Mouse (Mus musculus) heart, adult 11 months (tissue): Measurements from ENCODE around the gene Eif2ak4.

Experiments
- DNase-seq: peaks from one replicate; pipeline ENCODE4 v3.0.0; 2022

Eif2ak4 gene

GRCm38 (mm10) chr2:118405568-118405967, 17.1 kb downstream of the Eif2ak4 start:
- peak; percentile 57 for DNase-seq

GRCm38 (mm10) chr2:118406811-118407210, 18.4 kb downstream of the Eif2ak4 start:
- DNase-seq: peak; percentile 53

GRCm38 (mm10) chr2:118408336-118408895, 20.0 kb downstream of the Eif2ak4 start:
- DNase-seq: peak; percentile 68

GRCm38 (mm10) chr2:118412821-118413220, 24.4 kb downstream of the Eif2ak4 start:
- peak; percentile 71 for DNase-seq

GRCm38 (mm10) chr2:118415601-118416355, 27.4 kb downstream of the Eif2ak4 start:
- peak; percentile 56 for DNase-seq

- DNase-seq: no peak
Measured at GRCm38 (mm10) chr2:118418076-118418475, 29.7 kb downstream of the Eif2ak4 start.

- no peak for DNase-seq
Measured at GRCm38 (mm10) chr2:118421951-118422350, 33.5 kb downstream of the Eif2ak4 start.

GRCm38 (mm10) chr2:118422385-118422784, 34.0 kb downstream of the Eif2ak4 start:
- peak; percentile 95 for DNase-seq

- DNase-seq: peak; percentile 49
Measured at GRCm38 (mm10) chr2:118428296-118428695, 39.9 kb downstream of the Eif2ak4 start.

GRCm38 (mm10) chr2:118429297-118429696, 40.9 kb downstream of the Eif2ak4 start:
- peak; percentile 29 for DNase-seq

- DNase-seq: no peak
Measured at GRCm38 (mm10) chr2:118430630-118431029, 42.2 kb downstream of the Eif2ak4 start.

GRCm38 (mm10) chr2:118431589-118431988, 43.2 kb downstream of the Eif2ak4 start:
- peak; percentile 84 for DNase-seq

GRCm38 (mm10) chr2:118442172-118442571, 53.8 kb downstream of the Eif2ak4 start:
- DNase-seq: no peak

- no peak for DNase-seq
Measured at GRCm38 (mm10) chr2:118442723-118443122, 54.3 kb downstream of the Eif2ak4 start.

- DNase-seq: no peak
Measured at GRCm38 (mm10) chr2:118445696-118446674, 57.6 kb downstream of the Eif2ak4 start.

GRCm38 (mm10) chr2:118448181-118448580, 59.8 kb downstream of the Eif2ak4 start:
- no peak for DNase-seq

GRCm38 (mm10) chr2:118451056-118451455, 62.6 kb downstream of the Eif2ak4 start:
- DNase-seq: no peak

GRCm38 (mm10) chr2:118457029-118457428, 68.6 kb downstream of the Eif2ak4 start:
- DNase-seq: no peak

- no peak for DNase-seq
Measured at GRCm38 (mm10) chr2:118457463-118458261, 69.2 kb downstream of the Eif2ak4 start.

GRCm38 (mm10) chr2:118461480-118462165, 73.2 kb downstream of the Eif2ak4 start:
- no peak for DNase-seq

GRCm38 (mm10) chr2:118463480-118463879, 75.1 kb downstream of the Eif2ak4 start:
- no peak for DNase-seq

- DNase-seq: no peak
Measured at GRCm38 (mm10) chr2:118464450-118464849, 76.0 kb downstream of the Eif2ak4 start.
